Mouse (Mus musculus) heart, postnatal 0 days (tissue): ENCODE results near the gene Bcas3.
A peak's percentile ranks its signal among the peaks of the same experiment; 100 is the strongest.

Experiments used
- CTCF ChIP-seq: IDR thresholded peaks from 2 replicates; pipeline ENCODE4 v1.5.1; 2016; ENCODE audit warnings: antibody characterized with exemption, control low read depth, low read depth
- EP300 ChIP-seq: IDR thresholded peaks from 2 replicates; pipeline ENCODE4 v1.6.1; 2016; ENCODE audit warnings: antibody characterized with exemption, low read depth

GRCm38 (mm10) chr11:85830901-85831341 is 478.0 kb downstream of the Bcas3 start:
- TF ChIP-seq EP300 = no peak
- TF ChIP-seq CTCF = peak; percentile 27
